Mouse (Mus musculus): ENCODE data around the gene Tfeb.

DNA sequence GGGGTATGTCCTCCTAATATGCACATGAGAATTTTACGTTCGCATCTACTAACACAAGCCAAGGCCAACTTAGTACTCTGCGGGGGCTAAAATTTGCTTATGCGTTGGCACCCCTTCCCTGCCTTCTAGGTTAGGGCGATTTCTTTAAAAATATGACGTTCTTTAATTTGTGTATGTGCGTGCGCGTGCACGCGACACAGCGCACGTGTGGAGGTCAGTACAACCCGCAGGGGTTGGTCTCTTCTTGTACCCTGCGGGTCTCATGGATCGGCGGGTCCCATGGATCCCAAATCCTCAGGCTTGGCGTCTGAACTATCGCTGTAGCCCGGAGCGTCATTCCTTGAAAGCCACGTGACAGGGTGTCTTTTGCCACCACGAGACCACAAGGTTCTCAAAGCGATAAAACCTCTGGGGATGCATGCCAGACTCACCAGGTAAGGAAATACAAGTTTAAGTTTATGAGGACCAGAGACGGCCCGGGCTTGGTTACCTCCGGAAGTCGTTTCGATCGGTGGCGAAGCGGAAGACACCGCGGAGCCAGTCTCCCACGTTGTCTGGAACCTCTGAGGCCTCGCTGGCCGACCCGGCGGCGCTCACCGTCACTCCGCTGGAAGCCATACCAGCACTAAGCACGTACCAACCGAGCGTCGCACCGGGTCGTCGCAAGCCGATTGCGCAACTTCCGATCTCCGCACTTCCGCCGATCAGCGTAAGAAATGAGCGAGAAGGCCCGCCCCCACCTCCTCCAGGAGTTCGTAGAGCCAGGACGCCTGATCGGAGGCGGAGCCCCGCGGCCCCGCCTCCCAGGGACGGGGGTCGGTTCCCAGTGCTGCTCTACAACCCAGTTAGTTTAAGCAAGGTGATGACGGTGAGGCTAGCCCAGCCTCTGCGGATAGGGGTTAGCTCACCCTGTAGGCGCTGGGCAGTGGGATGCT lies 49.2 kb upstream of the Tfeb start:
- TF ChIP-seq CTCF (conservative IDR thresholded peaks at IDR 0.05; ENCODE audit: low read length), result no peak
- TF ChIP-seq NANOG (IDR thresholded peaks at IDR 0.05; ENCODE audit: borderline replicate concordance, low read length), result peak; percentile 12; the same call in 1 of the 2 replicates
